Mouse (Mus musculus) MEL (cell line): ENCODE data around the gene Lxn. TPM values are rescaled to one million over a fixed set of nuclear protein-coding genes. Genes with fewer than 3 reads are reported as not detected.

Experiments
- DNase-seq: peaks from one replicate; pipeline ENCODE4 v3.0.0; 2011; ENCODE audit warnings: low read depth, low spot score
- H3K27ac ChIP-seq: 2 replicates; pipeline ENCODE4 v1.5.1; 2012; ENCODE audit warnings: low read depth, mild to moderate bottlenecking, control low read depth, low read length, moderate library complexity; ENCODE audit not compliant: control insufficient read depth
- H3K27me3 ChIP-seq, 2 experiments: fragments of 150-350 bp in 1 of 2; sonication (generic) in 1 of 2; 2 replicates each; pipeline ENCODE4 v1.6.1; 2012; ENCODE audit warnings: low read length in 2 of 2, mild to moderate bottlenecking in 2 of 2, improper control_type of control experiment in 1 of 2, moderate library complexity in 1 of 2; ENCODE audit not compliant: insufficient read depth in 2 of 2, control insufficient read depth in 1 of 2
- H3K36me3 ChIP-seq, 2 experiments: 2 replicates each; pipeline ENCODE4 v1.6.1; 2012 to 2014; ENCODE audit warnings: low read length in 2 of 2, improper control_type of control experiment in 1 of 2, inconsistent platforms in 1 of 2, mild to moderate bottlenecking in 1 of 2; ENCODE audit not compliant: insufficient read depth in 2 of 2, control insufficient read depth in 1 of 2
- H3K4me1 ChIP-seq, 2 experiments: fragments of 150-350 bp in 1 of 2; sonication (generic) in 1 of 2; 2 replicates each; pipeline ENCODE4 v1.6.1; 2012; ENCODE audit warnings: low read length in 2 of 2, improper control_type of control experiment in 1 of 2, mild to moderate bottlenecking in 1 of 2; ENCODE audit not compliant: insufficient read depth in 2 of 2, control insufficient read depth in 1 of 2
- H3K4me3 ChIP-seq, 2 experiments: fragments of 150-350 bp in 1 of 2; sonication (generic) in 1 of 2; 2 replicates each; pipeline ENCODE4 v1.5.1; 2012; ENCODE audit warnings: low read depth in 2 of 2, low read length in 2 of 2, mild to moderate bottlenecking in 2 of 2, moderate library complexity in 2 of 2, control low read depth in 1 of 2, improper control_type of control experiment in 1 of 2; ENCODE audit not compliant: control insufficient read depth in 1 of 2, insufficient read depth in 1 of 2
- H3K79me2 ChIP-seq: 2 replicates; pipeline ENCODE4 v1.6.1; 2012; ENCODE audit warnings: mild to moderate bottlenecking, low read length, moderate library complexity; ENCODE audit not compliant: control insufficient read depth, poor library complexity, insufficient read depth
- H3K9ac ChIP-seq: 2 replicates; pipeline ENCODE4 v1.6.1; 2012; ENCODE audit warnings: low read depth, mild to moderate bottlenecking, control low read depth, low read length, moderate library complexity; ENCODE audit not compliant: control insufficient read depth, poor library complexity, severe bottlenecking
- H3K9me3 ChIP-seq: fragments of 150-350 bp; sonication (generic); replicated peaks from 2 replicates; pipeline ENCODE4 v1.6.1; 2012; ENCODE audit warnings: mild to moderate bottlenecking, low read length, improper control_type of control experiment, moderate library complexity; ENCODE audit not compliant: insufficient read depth
- BHLHE40 ChIP-seq: IDR thresholded peaks from 2 replicates; pipeline ENCODE4 v1.6.1; 2012; ENCODE audit warnings: low read depth, mild to moderate bottlenecking, inconsistent platforms, low read length, improper control_type of control experiment, borderline replicate concordance
- CHD1 ChIP-seq: IDR thresholded peaks from 2 replicates; pipeline ENCODE4 v1.6.1; 2012; ENCODE audit warnings: low read depth, mild to moderate bottlenecking, inconsistent platforms, low read length, improper control_type of control experiment
- CTCF ChIP-seq, 3 experiments: IDR thresholded peaks in 2 of 3; conservative IDR thresholded peaks in 1 of 3; 2 replicates each; pipeline ENCODE4 v1.5.1; 2011 to 2012; ENCODE audit warnings: low read length in 3 of 3, low read depth in 2 of 3, mild to moderate bottlenecking in 2 of 3, improper control_type of control experiment in 1 of 3, inconsistent platforms in 1 of 3, mixed read lengths in 1 of 3, moderate library complexity in 1 of 3; ENCODE audit not compliant: control insufficient read depth in 1 of 3, insufficient read depth in 1 of 3, poor library complexity in 1 of 3, severe bottlenecking in 1 of 3
- E2F4 ChIP-seq: IDR thresholded peaks from 2 replicates; pipeline ENCODE4 v1.6.1; 2011; ENCODE audit warnings: low read depth, low read length, improper control_type of control experiment, borderline replicate concordance
- ELF1 ChIP-seq: IDR thresholded peaks from 2 replicates; pipeline ENCODE4 v1.6.1; 2014; ENCODE audit warnings: low read depth, mild to moderate bottlenecking, inconsistent platforms, low read length, improper control_type of control experiment, moderate library complexity
- ETS1 ChIP-seq: IDR thresholded peaks from 2 replicates; pipeline ENCODE4 v1.6.1; 2012; ENCODE audit warnings: low read depth, mild to moderate bottlenecking, inconsistent platforms, low read length, improper control_type of control experiment, moderate library complexity
- GABPA ChIP-seq: IDR thresholded peaks from 2 replicates; pipeline ENCODE4 v1.6.1; 2012; ENCODE audit warnings: low read depth, mild to moderate bottlenecking, inconsistent platforms, low read length, improper control_type of control experiment, moderate library complexity
- GATA1 ChIP-seq: IDR thresholded peaks from 2 replicates; pipeline ENCODE4 v1.6.1; 2011; ENCODE audit warnings: low read depth, low read length, improper control_type of control experiment
- JUND ChIP-seq: IDR thresholded peaks from 2 replicates; pipeline ENCODE4 v1.6.1; 2011; ENCODE audit warnings: low read depth, mild to moderate bottlenecking, improper control_type of control experiment, low read length
- KAT2A ChIP-seq: conservative IDR thresholded peaks from 2 replicates; pipeline ENCODE4 v1.6.1; 2012; ENCODE audit warnings: low read depth, low read length, improper control_type of control experiment, inconsistent platforms
- MAX ChIP-seq: IDR thresholded peaks from 2 replicates; pipeline ENCODE4 v1.6.1; 2011; ENCODE audit warnings: low read length, improper control_type of control experiment
- MAZ ChIP-seq: IDR thresholded peaks from 2 replicates; pipeline ENCODE4 v1.6.1; 2012; ENCODE audit warnings: low read depth, mild to moderate bottlenecking, inconsistent platforms, low read length, improper control_type of control experiment
- MEF2A ChIP-seq: IDR thresholded peaks from 2 replicates; pipeline ENCODE4 v1.6.1; 2014; ENCODE audit warnings: low read depth, mild to moderate bottlenecking, inconsistent platforms, low read length, improper control_type of control experiment; ENCODE audit not compliant: poor library complexity, insufficient replicate concordance, severe bottlenecking; ENCODE audit errors: extremely low read depth
- MXI1 ChIP-seq: IDR thresholded peaks from 2 replicates; pipeline ENCODE4 v1.6.1; 2011; ENCODE audit warnings: mild to moderate bottlenecking, low read depth, low read length, improper control_type of control experiment
- MYB ChIP-seq: IDR thresholded peaks from 2 replicates; pipeline ENCODE4 v1.6.1; 2011; ENCODE audit warnings: mild to moderate bottlenecking, low read depth, low read length, improper control_type of control experiment
- NELFE ChIP-seq: IDR thresholded peaks from 2 replicates; pipeline ENCODE4 v1.6.1; 2011; ENCODE audit warnings: low read depth, low read length, improper control_type of control experiment
- NRF1 ChIP-seq: IDR thresholded peaks from 2 replicates; pipeline ENCODE4 v1.6.1; 2014; ENCODE audit warnings: low read depth, mild to moderate bottlenecking, inconsistent platforms, low read length, improper control_type of control experiment, moderate library complexity; ENCODE audit not compliant: poor library complexity, insufficient read depth, severe bottlenecking
- POLR2AphosphoS2 ChIP-seq: IDR thresholded peaks from 2 replicates; pipeline ENCODE4 v1.6.1; 2011; ENCODE audit warnings: low read length, improper control_type of control experiment
- POLR2AphosphoS5 ChIP-seq: IDR thresholded peaks from 2 replicates; pipeline ENCODE4 v1.6.1; 2012; ENCODE audit warnings: low read depth, borderline replicate concordance, mild to moderate bottlenecking, inconsistent platforms, low read length, moderate library complexity, mixed read lengths
- RCOR1 ChIP-seq: IDR thresholded peaks from 2 replicates; pipeline ENCODE4 v1.6.1; 2012; ENCODE audit warnings: low read depth, mild to moderate bottlenecking, inconsistent platforms, low read length, improper control_type of control experiment
- SMC3 ChIP-seq: IDR thresholded peaks from 2 replicates; pipeline ENCODE4 v1.6.1; 2011; ENCODE audit warnings: low read depth, low read length, improper control_type of control experiment
- TCF12 ChIP-seq: IDR thresholded peaks from 2 replicates; pipeline ENCODE4 v1.6.1; 2014; ENCODE audit warnings: low read depth, mild to moderate bottlenecking, inconsistent platforms, low read length, improper control_type of control experiment, moderate library complexity
- ZC3H11A ChIP-seq: IDR thresholded peaks from 2 replicates; pipeline ENCODE4 v1.6.1; 2012; ENCODE audit warnings: low read depth, mild to moderate bottlenecking, inconsistent platforms, low read length, improper control_type of control experiment
- ZKSCAN1 ChIP-seq: IDR thresholded peaks from 2 replicates; pipeline ENCODE4 v1.6.1; 2012; ENCODE audit warnings: low read depth, mild to moderate bottlenecking, inconsistent platforms, low read length, improper control_type of control experiment, moderate library complexity
- polyA plus RNA-seq, 2 experiments: library from polyadenylated mRNA; stranded (reverse) in 1 of 2; unstranded in 1 of 2; fragments of >175 nt in 1 of 2; fragments of >200 nt in 1 of 2; gene quantifications; 2 replicates each; pipeline versions ENCODE4 v1.2.1 to v1.2.4; 2012; ENCODE audit warnings: low replicate concordance in 2 of 2, low read depth in 1 of 2; ENCODE audit not compliant: insufficient read length in 2 of 2, insufficient read depth in 1 of 2, missing spikeins in 1 of 2
- total RNA-seq: library from RNA; depleted of rRNA; stranded (reverse); fragments of 300-350 nt; gene quantifications from 2 replicates; pipeline ENCODE4 v1.2.3, GENCODE M21; 2012

Lxn gene
- total and polyA plus RNA-seq, 3 experiments, result 0.26 TPM; not detected in 2

GRCm38 (mm10) chr3:67503878-67504277 is 40.2 kb upstream of the Lxn start:
- no peak overlapping the region for H3K4me3 ChIP-seq
- DNase-seq, result no peak
- peaks cover 0 to 7% of the 10 kb centered on the region in 2 experiments; a peak in 2 of 4 replicates for H3K4me1 ChIP-seq
- H3K27ac ChIP-seq, result no peak overlapping the region
- H3K9me3 ChIP-seq, result no peaks in the 10 kb centered on the region
- no peaks in the 10 kb centered on the region for H3K79me2 ChIP-seq
- H3K9ac ChIP-seq, result no peak overlapping the region
- TF ChIP-seq MYB (no peak), ZKSCAN1 (no peak)
- no peaks in the 10 kb centered on the region for H3K36me3 ChIP-seq
- peaks cover 0 to 3% of the 10 kb centered on the region in 2 experiments; a peak in 1 of 4 replicates for H3K27me3 ChIP-seq

- Histone ChIP-seq H3K27ac (peak overlapping the region; percentile 64), H3K9me3 (no peaks in the 10 kb centered on the region), H3K9ac (0 out of 2 replicates have a peak overlapping the region, but pooled peaks have one; percentile 4), H3K79me2 (no peaks in the 10 kb centered on the region), H3K4me3 (peak overlapping the region in 1 of 2 experiments; percentile 35; a peak in 2 of 4 replicates), H3K4me1 (peaks cover 0 to 17% of the 10 kb centered on the region in 2 experiments; a peak in 2 of 4 replicates), H3K27me3 (no peaks in the 10 kb centered on the region)
- no peak for DNase-seq
- 0 out of 2 replicates have a peak, but pooled peaks have one; percentile 1 for TF ChIP-seq ETS1
- TF ChIP-seq MAX, result no peak
- TF ChIP-seq MXI1, result peak; percentile 52; the same call in 1 of the 2 replicates
- TF ChIP-seq, all 39 proteins: peak for 2
- peaks cover 0 to 5% of the 10 kb centered on the region in 2 experiments; a peak in 1 of 4 replicates for H3K36me3 ChIP-seq
These were observed 35.7 kb upstream of the Lxn start for GRCm38 (mm10) chr3:67499406-67499791.

GRCm38 (mm10) chr3:67498773-67499405 is 35.2 kb upstream of the Lxn start:
- peak; percentile 74 for DNase-seq
- Histone ChIP-seq H3K4me3 (peak overlapping the region; percentile 11 to 35; a peak in 3 of 4 replicates), H3K27ac (peak overlapping the region; percentile 64)
- TF ChIP-seq TCF12 (peak; percentile 84), GATA1 (peak; percentile 85), SMC3 (no peak), RCOR1 (peak; percentile 61), E2F4 (no peak), NRF1 (no peak), POLR2AphosphoS5 (no peak), ETS1 (peak; percentile 70), ZC3H11A (no peak), BHLHE40 (peak; percentile 77; the same call in 1 of the 2 replicates), CHD1 (no peak), MAZ (no peak; the same call in 1 of the 2 replicates), NELFE (no peak), MXI1 (no peak), ZKSCAN1 (no peak), JUND (no peak), POLR2AphosphoS2 (no peak), GABPA (no peak), KAT2A (no peak), CTCF (IDR thresholded peaks at IDR 0.05 in 2 of 3, conservative IDR thresholded peaks at IDR 0.05 in 1 of 3; ENCODE audit: control insufficient read depth in 1 of 3, insufficient read depth in 1 of 3, low read depth in 2 of 3, low read length in 3 of 3, poor library complexity in 1 of 3, severe bottlenecking in 1 of 3) (no peak), ELF1 (no peak), MEF2A (no peak)

More at GRCm38 (mm10) chr3:67498773-67499405, 35.2 kb upstream of the Lxn start:
- H3K9ac ChIP-seq, result 0 out of 2 replicates have a peak overlapping the region, but pooled peaks have one; percentile 4
- H3K9me3 ChIP-seq, result no peaks in the 10 kb centered on the region
- peaks cover 0 to 17% of the 10 kb centered on the region in 2 experiments; a peak in 2 of 4 replicates for H3K4me1 ChIP-seq
- no peaks in the 10 kb centered on the region for H3K79me2 ChIP-seq
- peaks cover 0 to 5% of the 10 kb centered on the region in 2 experiments; a peak in 1 of 4 replicates for H3K36me3 ChIP-seq
- no peaks in the 10 kb centered on the region for H3K27me3 ChIP-seq
